Mouse (Mus musculus) gonadal fat pad, adult 2 months (tissue): ENCODE results near the gene Wdr25. TPM values are rescaled to one million over a fixed set of nuclear protein-coding genes. Genes with fewer than 3 reads are reported as not detected.
A peak's percentile ranks its signal among the peaks of the same experiment; 100 is the strongest.

ENCODE experiments used
- DNase-seq: peaks from one replicate; pipeline ENCODE4 v3.0.0-alpha.2; 2012; ENCODE audit warnings: low read depth
- polyA plus RNA-seq: library from polyadenylated mRNA; depleted of rRNA; stranded (reverse); fragments of >200 nt; gene quantifications from 2 replicates; pipeline ENCODE4 v1.2.3, GENCODE M21; 2012

Gene Wdr25
- polyA plus RNA-seq, 1 experiment = 35.6 TPM

DNA sequence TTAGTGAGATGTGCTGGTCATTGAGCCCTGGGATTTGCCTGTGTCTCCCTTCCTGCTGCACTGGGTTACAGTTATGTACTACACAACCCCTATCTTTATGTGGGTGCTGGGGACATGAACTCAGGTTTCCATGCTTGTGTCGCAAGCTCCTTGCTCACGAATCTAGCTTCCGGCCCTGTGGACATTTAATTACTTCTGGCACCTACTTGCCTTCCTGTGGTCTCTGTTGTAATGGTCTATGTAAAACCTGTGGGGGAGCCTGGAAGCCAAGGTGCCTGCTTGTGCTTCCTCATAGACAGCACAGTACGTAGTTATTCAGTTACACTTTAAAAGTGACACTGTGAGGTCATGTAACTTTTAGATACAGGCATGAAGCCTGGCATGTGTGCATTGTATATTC lies 44.1 kb downstream of the Wdr25 start:
- DNase-seq = no peak

GRCm38 (mm10) chr12:108938844-108939243 lies 45.4 kb downstream of the Wdr25 start:
- no peak for DNase-seq

DNA sequence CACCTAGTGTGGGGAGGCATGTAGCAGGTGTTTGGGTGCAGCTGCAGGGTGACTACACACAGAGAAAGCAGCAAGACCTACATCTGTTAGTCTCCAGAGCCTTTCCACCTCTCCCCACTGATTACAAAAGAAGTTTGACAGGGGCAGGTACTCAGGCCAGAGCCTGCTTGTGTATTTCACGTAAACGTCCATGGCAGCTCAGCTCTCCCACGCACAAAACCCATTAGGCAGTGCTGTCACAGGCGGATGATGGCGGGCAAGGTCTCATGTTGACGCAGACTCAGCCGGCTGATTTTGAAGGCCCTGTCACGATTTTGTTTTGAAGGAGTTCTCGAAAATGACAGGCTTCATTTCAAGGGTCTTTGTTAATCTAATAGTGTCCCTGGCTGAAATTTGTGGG lies 45.9 kb downstream of the Wdr25 start:
- DNase-seq = no peak

DNA sequence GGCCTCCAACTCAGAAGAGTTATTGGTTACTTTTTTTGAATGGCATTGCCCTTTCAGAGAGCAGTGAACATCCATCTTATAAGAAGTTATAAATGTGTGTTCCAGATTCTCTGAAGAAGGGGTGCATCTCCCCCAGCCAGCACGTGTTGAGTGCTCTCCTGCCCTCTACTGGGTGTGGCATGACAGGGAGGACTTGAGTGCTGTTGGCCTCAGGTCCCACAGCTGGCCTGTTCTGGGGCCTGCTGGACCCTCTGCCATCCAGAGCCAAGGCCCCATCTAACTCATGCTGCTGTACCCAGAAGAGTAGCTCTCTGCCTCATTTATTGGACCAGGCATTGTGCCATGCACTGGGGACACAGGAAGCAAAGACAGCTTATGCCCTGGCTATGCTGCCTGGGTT lies 46.8 kb downstream of the Wdr25 start:
- DNase-seq = no peak

DNA sequence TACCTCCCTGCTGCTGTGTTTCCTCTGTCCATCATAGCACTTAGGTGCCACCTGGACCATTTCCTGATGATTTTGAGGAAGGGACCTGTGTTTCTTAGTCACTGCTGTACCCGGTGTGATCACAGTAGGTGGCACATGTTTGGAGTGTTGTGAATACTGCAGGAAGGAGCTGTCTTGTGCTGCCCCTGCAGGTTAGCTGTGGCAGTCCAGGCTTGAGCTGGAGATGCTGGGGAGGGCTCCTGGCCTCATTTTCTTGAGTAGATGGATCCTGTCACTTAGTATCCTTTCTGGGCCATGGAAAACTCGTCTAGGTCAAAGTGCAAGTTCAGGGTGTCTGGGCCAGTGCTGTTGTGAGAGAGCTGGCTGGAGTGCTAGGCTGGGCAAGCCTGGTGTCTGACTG lies 47.9 kb downstream of the Wdr25 start:
- no peak for DNase-seq

DNA sequence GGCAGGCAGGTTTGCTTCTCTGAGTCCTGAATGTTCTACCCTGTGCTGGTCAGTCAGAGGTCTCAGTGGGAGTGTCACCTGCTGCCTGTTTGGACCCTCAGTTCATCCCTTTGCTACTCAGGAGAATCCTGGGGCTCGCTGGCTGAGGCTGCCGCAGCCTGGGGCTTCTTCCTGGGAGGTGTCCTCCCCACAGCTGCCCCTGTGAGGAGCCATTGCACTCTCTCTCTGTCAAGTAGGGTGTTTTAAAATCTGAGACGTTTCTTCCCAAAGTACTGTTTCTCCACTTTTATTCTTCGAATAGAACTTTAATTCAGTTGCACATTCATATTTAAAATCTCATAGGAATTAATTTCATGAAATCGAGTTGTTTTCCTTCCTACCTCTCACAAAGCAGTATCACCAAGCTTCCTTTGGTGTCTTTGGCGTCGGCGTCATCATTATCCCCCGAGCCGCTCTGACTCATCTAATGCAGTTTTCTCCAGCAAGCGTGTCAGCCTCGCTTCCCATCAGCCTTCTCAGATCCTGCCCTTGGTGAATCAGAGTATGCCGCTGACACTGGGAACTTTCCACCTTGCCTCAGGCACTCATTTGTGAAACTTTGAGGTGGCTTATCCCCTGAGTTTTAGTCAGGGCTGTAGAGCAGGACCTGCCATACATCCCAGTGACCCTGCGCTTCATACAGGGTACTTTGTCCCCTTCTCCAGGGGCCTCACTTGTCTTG lies 48.9 kb downstream of the Wdr25 start:
- no peak for DNase-seq

GRCm38 (mm10) chr12:108953011-108953550 lies 59.6 kb downstream of the Wdr25 start:
- DNase-seq = no peak

DNA sequence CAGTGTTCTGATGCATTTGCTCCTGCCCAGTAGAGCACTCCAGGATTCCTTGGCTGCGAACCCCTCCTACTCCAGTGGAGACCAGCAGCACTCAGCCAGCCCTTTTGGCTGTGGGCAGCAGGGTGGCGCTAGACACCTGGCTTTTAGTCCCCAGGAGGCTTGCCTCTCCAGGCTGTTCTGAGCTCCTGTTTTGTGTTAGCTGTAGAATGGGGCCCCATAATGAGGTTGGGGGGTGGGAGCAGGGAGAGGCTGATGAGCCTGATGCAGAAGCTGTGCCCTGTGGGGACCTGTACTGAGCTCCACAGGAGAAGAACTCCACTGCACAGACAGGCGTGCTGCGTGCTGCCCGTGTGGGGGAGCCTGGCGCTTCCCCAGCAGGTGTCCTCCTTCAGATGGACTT lies 60.4 kb downstream of the Wdr25 start:
- DNase-seq = no peak

DNA sequence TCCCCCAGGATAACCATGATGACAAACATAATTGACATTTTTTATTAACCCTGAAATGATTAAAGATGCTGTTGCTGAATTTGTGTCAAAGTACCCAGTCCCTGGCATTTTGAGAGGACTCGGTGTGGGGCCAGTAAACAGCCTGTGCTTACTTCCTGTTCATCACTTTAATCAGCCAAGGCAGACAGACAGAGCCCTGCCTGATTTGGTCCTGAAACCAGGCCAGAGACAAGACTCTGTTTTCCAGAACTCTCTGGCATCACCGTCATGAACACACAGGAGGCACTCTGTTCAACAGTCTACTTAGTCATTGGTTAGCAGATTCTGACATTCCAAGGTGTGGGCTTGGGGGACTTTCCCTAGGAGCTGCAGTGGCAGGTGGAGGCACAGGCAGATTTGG lies 61.0 kb downstream of the Wdr25 start:
- DNase-seq = no peak

DNA sequence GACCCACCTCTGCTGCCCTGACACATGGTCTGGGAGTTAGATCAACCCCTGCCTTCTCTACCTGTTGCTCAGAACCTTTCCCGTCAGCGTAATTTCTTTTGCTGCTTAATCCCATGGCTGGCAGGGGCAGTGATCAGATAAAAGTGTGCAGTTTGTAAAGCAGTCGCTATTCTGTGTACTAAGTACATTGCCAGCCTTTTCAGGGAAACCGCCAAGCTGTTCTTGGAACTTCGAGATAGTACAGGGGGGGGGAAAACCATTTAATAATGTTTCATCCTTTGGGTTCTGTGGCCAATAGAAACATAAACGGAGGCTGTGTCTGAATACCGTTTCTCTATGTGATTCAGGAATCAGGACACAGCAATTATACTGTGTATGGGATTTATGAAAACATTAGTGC lies 65.1 kb downstream of the Wdr25 start:
- DNase-seq = no peak

- DNase-seq = no peak
These were observed 65.7 kb downstream of the Wdr25 start for GRCm38 (mm10) chr12:108958991-108959638.

DNA sequence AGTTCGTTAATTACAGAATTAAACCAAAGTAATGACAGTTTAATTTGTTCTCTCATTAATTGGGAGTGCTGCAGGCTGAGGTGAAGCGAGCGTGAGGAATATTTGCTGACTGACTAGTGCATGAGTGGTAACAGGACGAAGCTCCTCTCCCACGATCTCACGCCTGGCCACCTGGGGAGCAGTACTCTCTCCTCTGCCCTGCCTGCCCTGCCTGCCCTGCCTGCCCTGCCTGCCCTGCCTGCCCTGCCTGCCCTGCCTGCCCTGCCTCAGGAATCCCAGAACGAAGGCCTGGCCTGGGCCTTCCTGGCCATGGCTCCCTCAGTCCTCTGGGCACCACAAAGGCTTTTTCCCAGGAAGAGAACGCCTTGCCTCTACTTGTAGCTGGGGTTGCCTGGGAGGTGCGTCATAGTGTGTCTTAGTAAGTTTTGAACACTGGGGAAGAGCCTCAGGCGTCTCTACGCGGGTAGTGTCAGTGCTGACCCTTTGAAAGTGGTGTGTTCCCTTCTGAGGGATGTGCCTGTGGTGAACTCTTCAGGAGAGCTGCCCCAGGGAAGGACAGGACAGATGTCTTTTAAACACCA lies 66.3 kb downstream of the Wdr25 start:
- DNase-seq = no peak

GRCm38 (mm10) chr12:108960225-108960624 lies 66.8 kb downstream of the Wdr25 start:
- DNase-seq = peak; percentile 36

GRCm38 (mm10) chr12:108967631-108968030 lies 74.2 kb downstream of the Wdr25 start:
- DNase-seq = no peak

DNA sequence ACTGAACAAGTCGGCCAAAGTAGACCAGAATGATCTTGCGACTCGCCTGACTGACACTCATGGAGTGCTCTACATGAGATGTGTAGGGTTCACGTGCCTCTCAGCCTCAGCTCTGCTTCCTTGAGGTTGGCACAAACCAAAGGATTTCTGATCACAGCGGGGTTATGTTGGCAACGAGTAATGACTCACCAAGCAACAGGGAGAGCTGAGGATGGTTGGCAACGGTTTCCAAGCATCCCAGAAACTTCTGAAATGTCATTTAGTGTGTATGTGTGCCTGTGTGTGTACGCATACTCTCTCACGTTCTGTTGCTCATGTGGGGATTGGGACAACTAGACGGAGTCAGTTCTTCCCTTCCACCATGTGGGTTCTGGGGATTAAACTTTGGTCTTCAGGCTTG lies 74.6 kb downstream of the Wdr25 start:
- no peak for DNase-seq

- DNase-seq = no peak
These were observed 78.0 kb downstream of the Wdr25 start for GRCm38 (mm10) chr12:108971446-108971845.

- DNase-seq = no peak
These were observed 78.8 kb downstream of the Wdr25 start for GRCm38 (mm10) chr12:108972234-108972633.

DNA sequence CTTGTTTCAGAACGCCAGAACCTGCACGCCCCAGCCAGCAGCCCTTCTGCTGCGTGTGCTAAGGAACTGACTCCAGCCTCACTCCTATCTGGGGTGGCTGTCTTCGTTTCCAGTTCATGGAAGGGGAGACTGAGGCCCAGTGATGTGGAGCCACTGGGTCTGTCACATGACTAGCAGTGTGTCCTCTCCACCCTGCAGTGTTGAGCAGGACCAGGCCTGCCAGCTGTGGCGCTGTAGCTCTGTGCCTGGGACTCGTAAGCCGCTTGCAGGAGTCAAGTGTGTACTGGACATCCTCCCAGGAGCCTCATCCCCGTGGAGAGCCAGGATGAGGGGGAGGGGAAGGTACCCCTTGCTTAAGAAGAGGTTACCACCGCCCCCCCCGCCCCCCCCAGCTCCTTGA lies 86.5 kb downstream of the Wdr25 start:
- no peak for DNase-seq

GRCm38 (mm10) chr12:108981941-108982683 lies 88.7 kb downstream of the Wdr25 start:
- no peak for DNase-seq

GRCm38 (mm10) chr12:108982684-108982960 lies 89.2 kb downstream of the Wdr25 start:
- DNase-seq = no peak

GRCm38 (mm10) chr12:108983496-108983895 lies 90.1 kb downstream of the Wdr25 start:
- no peak for DNase-seq

DNA sequence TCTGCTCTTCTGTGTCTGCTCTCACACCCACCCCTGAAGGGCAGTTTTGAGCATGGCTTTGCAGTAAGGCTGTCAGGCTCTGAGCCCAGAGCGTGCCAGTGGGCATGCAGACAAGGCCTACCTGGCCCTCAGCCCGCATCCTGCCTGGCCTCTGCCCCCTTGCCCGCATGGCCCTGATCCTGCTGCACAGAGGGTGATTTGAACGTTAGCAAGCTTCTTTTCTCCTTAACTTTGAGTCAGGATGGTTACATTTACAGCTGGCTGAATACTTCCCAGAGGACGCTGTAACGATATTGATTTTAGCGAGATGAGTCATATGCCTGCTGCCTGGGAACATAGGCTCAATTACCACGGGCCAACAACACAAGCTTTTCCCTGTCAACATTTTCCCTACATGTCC lies 91.0 kb downstream of the Wdr25 start:
- DNase-seq = no peak

DNA sequence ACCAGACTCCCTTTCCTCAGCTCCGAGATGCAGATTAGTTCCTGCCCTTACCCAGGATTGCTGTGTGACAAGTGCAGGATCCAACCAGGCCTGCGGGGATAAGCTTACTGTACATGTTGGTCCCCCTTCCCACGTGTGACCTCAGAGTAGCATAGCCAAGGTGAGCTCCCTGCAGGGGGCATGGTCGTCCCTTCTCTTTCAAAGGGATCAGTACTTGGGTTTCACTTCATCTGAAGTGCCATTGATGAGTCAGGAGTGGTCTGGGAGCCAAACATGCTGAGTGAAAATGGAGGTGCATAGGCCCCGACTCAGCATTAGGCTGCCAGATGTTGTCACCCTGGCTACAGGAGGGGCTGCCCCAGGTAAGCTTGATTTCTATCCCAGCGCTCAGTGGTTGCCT lies 91.6 kb downstream of the Wdr25 start:
- DNase-seq = no peak
